Mouse (Mus musculus) cortical plate, adult 2 months (tissue): Measurements from ENCODE around the gene Pdx1.

Experiments
- CTCF ChIP-seq: fragments of 200-500 bp; IDR thresholded peaks from 2 replicates; pipeline ENCODE4 v1.5.1; 2011; ENCODE audit warnings: mild to moderate bottlenecking, control low read depth, low read length; ENCODE audit not compliant: insufficient read depth; ENCODE audit errors: extremely low read depth
- POLR2A ChIP-seq: fragments of 200-500 bp; IDR thresholded peaks from 2 replicates; pipeline ENCODE4 v1.6.1; 2011; ENCODE audit warnings: mild to moderate bottlenecking, low read length, control low read depth; ENCODE audit not compliant: insufficient read depth; ENCODE audit errors: extremely low read depth

GRCm38 (mm10) chr5:147302746-147303400, 33.1 kb downstream of the Pdx1 start:
- TF ChIP-seq CTCF (no peak), POLR2A (no peak)
